Mouse (Mus musculus): ENCODE data around the gene Vac14. TPM values are rescaled to one million over a fixed set of nuclear protein-coding genes. Genes with fewer than 3 reads are reported as not detected.
"Not testable (repeated sequence)": the region's sequence is repeated elsewhere in the genome, so short reads cannot be mapped to it uniquely, and the experiment has no call there.

Vac14 gene
- polyA plus RNA-seq, 3 experiments from 2014 or later = 5.6 to 7.8 (median 6.3) TPM

GRCm38 (mm10) chr8:110649286-110649685 is 30.9 kb downstream of the Vac14 start:
- ATAC-seq = no peak

GRCm38 (mm10) chr8:110650838-110651237 is 32.5 kb downstream of the Vac14 start:
- no peak for ATAC-seq

GRCm38 (mm10) chr8:110651847-110652246 is 33.5 kb downstream of the Vac14 start:
- ATAC-seq = no peak

DNA sequence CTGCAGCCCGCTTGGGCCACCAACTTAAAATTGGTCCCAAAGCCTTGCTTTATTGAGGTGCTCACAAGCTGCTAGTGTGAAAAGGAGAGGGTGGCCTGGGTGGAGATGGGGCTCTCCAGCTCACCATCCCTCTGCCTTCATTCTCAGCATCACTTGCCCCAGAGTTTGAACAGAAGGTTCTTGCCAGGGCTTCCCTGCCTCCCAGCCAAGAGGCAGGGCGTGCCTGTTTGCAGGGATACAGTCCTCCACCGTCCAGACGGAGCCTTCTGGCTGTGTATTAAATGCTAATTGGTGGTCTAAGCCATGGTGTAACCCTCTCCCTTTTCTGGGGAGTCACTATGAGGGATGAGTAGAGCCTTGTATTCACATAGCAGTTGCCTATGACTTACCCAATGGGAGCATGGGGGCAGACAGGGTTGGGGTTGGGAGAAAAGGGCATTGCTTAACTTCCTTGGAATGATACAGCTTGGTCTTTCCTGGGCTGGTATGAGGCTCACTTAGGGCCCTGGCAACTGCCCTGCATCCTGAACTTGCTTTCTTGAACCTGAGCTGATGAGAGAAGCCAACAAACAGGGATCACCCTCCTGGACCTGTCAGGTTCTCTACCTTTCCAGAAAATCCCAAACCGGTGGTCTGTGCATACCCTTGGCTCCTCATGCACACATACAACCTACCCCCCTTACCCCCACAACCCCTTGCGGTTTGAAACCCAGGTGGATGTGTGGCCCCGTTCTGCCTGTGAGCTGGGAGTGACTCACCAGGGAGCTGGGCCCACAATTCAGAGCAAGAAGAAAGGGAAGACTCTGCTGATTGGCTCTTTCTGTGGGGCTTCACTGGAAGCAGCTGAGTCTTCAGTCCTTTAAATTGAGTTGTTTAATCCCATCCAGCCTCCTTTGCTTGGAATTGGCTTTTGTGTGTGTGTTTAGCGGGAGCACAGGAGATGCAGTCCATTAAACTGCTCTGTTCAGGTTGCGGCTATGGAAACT is 36.0 kb downstream of the Vac14 start:
- no peak for ATAC-seq

DNA sequence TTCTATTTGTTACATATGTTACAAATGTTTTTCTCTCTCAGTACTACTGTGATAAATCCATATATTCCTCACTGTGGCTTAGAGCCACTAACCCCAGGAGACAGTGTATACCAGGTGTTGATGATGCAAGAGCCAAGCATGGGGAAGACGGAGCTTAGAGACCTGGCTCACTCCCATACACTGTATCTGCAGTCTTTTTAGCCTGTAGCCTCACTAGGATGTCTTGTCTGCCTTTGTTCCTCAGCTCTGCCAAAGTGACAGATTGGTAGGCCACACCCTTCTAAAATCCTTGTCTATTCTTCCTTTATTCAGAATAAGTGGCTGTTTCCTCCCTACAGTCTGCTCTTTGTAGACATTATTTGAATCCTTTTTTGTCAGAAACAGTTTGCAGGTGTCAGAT is 37.4 kb downstream of the Vac14 start:
- ATAC-seq = no peak

- no peak for ATAC-seq
These were observed 39.3 kb downstream of the Vac14 start for GRCm38 (mm10) chr8:110657661-110658060.

DNA sequence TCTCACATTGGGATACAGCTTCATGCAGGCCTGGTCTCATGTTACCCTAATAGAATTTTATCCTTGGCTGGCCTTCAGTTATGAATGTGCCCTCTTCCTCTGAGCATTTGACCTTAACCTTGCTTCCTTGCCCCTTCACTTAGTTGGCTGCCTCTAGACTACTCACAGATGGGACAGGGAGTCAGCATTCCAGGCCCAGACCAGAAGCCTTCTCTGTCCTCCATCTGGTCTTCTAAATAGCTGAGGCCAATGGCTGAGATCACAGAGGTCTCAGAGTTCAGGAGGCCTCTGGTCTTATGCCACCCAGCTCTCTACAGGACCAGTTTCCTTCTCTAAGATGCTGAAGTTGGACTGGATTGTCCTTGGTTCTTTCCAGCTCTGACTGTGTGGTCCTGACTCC is 41.7 kb downstream of the Vac14 start:
- ATAC-seq = no peak

GRCm38 (mm10) chr8:110662545-110662944 is 44.2 kb downstream of the Vac14 start:
- no peak for ATAC-seq

DNA sequence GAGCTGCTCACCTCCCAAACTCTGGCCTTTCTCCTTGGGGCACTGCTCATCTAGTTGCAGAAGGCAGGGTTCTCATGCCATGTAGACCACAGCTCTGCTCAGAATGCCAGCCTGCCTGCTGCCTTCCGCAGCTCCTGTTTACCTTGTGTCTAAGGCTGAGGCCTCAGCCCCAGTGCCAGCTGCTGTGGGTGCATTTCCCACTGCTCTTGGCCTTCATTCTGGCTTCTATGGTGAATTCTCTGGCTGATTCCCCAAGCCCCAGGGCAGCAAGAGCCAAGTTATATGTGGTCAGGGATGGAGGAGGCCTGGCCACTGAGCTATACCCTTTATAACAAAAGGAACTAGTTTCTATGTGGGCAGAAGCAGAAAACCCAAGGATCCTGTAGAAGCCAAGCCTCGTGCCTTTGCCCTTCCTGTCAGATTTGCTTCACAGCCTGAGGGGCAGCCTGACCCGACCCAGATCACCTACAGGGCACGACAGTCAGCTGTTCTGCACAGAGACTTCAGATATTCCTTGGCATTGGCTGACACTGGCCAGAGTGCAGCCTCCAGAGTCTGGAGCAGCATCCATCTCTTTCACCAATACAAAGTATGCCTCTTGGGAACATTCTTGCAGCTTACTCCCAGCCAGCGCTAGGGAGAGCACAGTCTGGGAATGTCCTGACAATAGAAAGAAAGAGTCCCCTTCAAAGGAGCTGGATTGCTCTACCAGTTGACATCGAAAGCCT is 44.8 kb downstream of the Vac14 start:
- no peak for ATAC-seq

DNA sequence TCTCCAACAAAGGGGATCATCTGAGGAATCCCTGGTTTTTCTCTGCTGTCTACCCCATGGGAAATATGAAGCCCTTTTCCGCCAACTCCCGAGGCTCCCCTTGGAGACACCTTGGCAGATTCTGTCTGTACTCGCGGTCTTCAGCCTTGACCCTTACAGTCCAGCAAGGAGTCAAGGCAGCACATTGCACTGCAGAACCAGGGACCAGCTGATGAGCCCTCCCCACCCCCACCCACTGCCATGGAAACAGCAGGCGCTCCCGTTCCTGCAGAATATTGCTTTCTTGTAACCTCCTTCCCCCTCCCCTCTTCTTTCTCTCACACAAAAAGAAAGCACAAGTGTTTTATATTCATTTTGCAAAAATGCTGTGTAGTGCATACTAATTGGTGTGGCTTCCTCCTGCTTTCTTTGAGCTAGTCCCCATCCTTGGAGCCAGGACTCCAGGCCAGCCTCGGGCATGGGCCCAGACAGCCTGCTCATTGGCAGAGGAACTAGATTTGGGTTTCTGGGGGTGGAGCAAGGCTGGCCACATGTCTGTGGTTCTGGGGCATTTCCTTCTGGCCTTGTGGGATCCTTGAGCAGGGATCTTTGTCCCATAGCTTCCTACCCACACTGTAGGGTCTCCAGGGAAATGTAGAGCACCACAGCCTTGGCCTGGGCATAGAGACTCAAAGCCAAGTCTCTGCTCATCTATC is 46.0 kb downstream of the Vac14 start:
- ATAC-seq = no peak

DNA sequence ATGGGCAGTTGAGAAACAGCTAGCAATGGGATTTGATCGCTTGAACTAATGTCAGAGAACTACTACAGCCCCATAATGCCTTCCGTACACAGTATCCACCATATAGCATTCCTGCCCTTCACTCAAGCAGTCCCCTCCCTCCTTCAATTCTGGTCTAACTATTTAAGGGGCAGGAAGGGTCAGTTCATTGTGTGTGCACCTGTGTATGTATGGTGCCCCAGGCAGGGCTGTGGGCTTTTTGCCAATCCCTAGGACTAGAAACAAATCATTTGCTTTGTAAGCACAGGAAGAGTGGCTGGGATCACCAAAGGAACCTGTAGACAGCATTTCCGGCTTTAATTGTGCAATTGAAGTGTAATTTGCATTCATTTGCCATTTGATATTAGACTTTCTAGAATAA is 46.6 kb downstream of the Vac14 start:
- ATAC-seq = no peak

DNA sequence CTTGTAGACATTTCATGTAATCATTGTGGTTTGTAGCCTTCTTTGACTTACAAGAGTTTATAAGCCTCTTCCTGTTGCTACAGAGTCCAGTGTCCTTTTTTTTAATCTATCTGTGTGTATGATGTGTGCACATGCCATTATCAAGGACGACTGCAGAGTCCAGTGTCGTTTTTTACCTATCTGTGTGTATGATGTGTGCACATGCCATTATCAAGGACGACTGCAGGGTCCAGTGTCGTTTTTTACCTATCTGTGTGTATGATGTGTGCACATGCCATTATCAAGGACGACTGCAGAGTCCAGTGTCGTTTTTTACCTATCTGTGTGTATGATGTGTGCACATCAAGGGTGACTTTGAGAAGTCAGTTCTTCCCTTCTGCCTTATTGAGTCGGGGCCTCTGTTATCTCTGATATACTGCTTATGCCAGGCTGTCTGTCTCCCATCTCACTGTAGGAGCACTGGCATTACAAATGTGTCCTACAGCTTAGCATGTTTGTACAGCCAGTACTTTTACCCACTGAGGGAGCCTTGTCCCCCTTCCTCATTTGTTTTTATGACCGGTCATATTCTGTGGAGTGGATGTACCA is 49.3 kb downstream of the Vac14 start:
- ATAC-seq = not testable (repeated sequence)

DNA sequence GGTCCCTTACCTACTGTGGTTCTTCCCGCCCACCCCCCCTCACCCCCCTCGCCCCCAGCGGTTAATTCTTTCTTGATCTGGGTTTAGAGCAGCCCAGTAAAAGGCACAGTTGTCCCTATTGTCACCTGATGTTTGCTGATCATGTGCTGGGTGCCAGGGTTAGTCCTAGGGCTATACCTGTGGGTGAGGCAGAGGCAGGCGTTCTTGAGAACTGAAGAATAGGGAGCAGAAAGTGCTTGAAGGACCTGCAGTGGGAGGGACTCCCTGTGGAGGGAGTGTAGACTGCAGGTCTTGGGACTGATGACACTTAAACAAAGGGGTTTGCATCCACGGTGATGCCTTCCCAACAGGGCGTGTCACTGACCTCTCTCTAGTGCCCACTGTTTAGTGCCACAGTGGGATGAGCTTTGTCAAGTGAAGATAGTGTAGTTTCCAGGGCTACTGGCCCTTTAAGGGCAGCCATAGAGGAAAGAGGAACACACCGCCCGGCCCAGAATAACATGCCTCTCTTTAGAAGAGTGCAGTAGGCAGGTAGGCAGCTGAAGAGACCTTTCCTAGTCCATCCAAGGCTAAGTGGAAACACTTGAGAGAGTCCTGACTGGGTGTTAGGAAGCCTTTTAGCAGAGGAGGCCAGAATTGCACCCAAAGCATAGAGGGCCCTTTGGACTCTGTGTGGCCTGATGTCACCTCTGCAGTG is 51.7 kb downstream of the Vac14 start:
- no peak for ATAC-seq

DNA sequence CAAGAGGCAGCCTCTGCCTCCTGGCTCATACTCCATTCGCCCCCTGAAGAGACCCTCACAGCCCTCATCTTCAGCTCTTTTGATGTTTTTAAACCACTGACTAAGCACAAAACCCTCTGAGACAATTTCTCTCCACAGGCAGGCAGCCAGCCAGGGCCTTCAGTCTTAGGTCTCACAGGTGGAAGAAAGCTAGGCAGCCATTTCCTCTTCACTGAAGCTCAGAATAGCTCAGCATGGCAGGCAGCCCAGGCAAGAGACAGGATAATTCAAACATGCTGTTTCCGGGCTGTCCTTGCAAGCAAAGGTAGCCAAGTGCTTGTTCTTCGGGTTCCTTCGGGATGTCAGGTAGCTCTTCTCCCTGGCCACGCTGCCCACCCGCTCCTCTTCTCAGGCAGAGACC is 52.9 kb downstream of the Vac14 start:
- ATAC-seq = no peak

DNA sequence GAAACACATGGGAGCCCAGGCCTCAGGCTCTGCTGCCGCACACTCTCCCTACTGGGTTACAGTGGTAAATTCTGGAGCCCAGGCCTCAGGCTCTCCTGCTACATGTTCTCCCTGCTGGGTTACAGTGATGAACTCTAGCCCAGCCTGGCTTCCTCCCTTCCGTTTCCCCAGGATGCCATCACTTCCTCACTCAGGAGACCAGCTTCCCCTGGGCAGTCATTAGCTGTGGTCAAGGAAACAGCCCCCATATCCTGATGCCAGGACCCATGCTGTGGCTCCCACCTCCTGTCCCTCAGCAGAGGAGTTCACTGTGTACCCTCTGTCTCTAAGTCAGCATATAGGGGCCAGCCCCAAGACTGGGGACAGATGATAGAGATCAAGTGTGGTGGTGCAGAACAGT is 53.7 kb downstream of the Vac14 start:
- ATAC-seq = no peak

GRCm38 (mm10) chr8:110673168-110673567 is 54.8 kb downstream of the Vac14 start:
- ATAC-seq = no peak

GRCm38 (mm10) chr8:110674589-110674988 is 56.2 kb downstream of the Vac14 start:
- no peak for ATAC-seq

DNA sequence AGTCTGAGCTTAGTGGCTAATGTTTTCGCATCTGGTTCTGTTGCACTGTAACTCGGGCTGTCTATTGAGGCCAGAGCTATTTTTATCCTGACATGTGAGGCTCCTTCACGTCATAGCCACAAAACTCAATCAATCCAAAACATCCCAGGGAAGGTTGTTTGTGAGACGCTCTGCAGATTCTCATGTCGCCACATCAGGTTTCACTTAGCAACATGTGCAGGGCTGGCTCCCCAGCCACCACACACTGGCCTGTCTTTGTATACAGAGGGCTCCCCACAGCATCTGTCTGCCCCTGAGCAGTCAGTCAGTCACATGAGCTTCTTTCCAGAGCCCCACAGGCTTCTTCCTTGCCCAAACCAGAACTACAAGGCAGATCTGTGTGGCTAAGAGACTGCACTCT is 58.3 kb downstream of the Vac14 start:
- no peak for ATAC-seq

- no peak for ATAC-seq
These were observed 58.8 kb downstream of the Vac14 start for GRCm38 (mm10) chr8:110677174-110677660.

DNA sequence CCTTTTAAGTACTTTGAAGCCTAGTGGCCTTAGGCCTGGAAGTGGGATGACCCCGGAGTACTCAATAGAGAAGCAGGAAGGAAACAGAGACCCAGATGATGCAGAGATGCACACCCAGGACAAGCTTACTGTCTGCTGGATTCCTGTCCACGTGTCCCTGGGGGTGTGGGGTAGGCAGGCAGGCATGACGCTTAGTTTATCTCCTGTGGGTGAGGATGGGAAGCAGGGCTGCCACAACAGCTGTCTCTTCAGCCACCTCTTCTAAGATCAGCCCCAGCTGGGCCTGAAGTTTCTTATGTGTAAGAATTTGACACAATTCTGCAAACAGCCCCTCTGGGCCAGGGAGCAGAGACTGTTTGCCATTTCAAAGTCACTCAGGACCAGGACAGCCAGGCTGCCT is 60.6 kb downstream of the Vac14 start:
- no peak for ATAC-seq

- ATAC-seq = no peak
These were observed 69.3 kb downstream of the Vac14 start for GRCm38 (mm10) chr8:110687726-110688125.

DNA sequence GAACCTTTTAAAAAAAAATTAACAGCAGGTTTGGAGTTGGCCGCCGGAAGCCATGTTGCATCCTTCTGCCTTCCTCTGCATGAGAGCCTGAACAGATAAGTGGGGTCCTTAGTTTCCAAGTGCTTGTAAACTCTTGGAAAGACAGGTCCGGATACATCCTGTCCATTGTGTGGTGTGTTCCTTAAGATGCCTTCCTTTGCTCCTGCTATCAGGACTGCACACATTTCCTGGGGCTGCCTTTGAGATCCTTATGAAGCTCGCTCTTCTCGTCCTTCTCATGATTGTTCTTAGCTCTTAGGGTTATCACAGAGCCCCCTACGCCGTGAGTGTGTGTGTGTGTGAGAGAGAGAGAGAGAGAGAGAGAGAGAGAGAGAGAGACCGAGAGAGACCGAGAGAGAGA is 71.6 kb downstream of the Vac14 start:
- ATAC-seq = no peak

Measured in inflammation-experienced regulatory T-cells, adult 6 months (primary cell).